Mouse (Mus musculus): Measurements from ENCODE around the gene Rnf183. TPM values are rescaled to one million over a fixed set of nuclear protein-coding genes. Genes with fewer than 3 reads are reported as not detected.

Gene Rnf183
- total RNA-seq, 2 experiments from 2014 or later, result not detected

DNA sequence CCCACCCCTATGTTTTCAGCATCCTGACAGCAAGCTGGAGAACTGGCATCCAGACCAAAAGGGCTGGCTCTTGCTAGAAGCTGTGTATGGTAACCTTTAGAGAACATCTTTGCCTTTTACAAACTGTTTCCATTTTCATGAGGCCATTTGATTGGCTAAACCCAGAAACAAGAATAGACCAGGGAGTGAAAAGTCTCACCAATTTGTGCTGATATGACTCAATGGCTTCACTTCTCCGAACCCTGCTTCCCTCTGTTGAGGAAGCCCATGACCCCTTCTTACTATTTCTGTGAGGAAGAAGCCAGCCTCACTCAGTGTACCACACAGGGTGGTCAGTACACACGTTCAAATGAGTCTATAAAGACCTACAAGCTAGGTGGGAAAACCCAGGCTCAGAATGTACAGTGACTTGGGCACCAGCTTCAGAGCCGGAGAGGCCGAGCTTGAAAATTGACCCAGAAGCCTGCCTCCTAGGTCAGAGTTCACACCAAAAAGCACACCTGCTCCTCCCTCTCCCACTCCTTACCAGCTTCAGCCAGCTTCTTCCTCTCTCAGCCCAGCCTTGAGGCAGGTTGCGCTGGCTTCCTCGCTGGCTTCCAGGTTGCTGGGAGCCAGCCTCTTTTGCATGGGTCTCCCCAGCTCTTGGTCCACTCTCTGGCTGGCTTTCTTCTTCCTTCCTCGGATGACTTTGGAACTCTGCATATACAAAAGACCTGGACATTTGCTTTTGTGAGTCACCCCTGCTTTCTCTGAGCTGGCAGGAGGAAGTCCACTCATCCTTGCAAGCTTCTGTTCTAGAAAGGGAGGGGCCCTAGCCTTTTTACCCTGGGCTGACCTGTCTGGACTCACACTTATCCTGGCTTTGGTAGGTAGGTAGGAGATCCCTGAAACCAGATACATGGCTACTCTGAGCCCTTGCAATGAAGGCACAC lies 847 bp downstream of the Rnf183 start:
- no peak for DNase-seq (ENCODE audit: low spot score)
- intact Hi-C loops (cut with DNase I), result no loop called here

DNA sequence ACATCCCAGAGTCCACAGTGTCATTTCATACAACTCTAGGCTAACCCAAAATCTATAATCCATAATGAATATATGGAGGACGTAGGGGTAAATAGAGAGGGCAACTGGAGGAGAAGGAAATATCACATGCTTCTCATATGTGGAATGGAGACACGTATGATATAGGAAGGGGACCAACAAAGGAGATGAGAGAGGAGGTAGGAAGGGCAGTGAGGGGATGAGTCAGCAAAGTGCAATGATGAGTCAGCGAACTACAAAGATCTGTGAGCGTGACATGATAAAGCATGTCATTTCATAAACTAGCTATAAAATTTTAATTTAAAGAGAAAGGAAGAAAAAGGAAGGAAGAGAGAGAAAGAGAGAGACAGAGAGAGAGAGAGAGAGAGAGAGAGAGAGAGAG lies 3.5 kb downstream of the Rnf183 start:
- intact Hi-C loops (cut with DNase I), result no loop called here
- no peak for DNase-seq (ENCODE audit: low spot score)

- intact Hi-C loops (cut with DNase I), result no loop called here
- DNase-seq (ENCODE audit: low spot score), result no peak
These were observed 4.4 kb downstream of the Rnf183 start for GRCm38 (mm10) chr4:62430678-62431077.

GRCm38 (mm10) chr4:62429616-62430015 lies 5.4 kb downstream of the Rnf183 start:
- intact Hi-C loops (cut with DNase I), result loop anchor here (5.0 kb wide), 1 partner anchor 88 kb away; the partner anchor contains the start of gene Alad
- no peak for DNase-seq (ENCODE audit: low spot score)

DNA sequence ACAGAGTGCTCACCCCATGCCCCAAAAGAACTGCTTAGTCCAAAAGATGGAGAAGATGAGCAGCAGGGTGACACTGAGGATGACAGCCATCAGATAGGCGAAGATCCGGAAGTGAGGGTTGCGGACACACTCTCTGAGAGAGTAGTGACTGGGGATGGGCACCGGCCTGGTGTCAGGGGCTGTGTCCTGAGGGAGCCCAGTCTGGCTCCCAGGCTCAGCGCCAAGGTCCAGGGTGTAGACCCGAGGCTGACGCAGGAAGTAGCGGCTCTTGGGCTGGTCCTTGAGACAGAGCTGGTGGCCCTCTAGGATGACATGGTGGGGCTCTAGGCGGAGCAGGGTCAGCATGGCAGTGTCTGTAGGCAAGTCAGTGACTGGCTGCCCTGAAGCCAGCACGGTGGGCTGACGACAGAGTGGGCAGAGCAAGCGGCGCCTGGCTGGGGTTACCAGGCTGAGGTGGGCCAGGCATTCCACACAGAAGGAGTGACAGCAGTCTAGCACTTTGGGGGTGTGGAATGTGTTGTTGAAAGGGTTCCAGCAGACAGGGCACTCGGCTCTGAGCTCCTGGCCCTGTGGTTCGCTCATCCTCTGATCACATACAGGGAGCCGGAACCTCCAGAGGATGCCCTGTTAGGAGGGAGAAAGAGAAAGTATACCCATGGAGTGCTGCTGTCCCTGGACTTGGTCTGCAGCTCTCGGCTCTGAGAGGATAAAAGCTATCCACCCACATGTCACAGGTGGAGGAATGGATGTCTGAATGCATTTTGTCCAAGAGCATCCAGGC lies 6.9 kb downstream of the Rnf183 start:
- intact Hi-C loops (cut with DNase I), result loop anchor here (5.0 kb wide), 1 partner anchor 89 kb away; the partner anchor contains the start of gene Alad
- no peak for DNase-seq (ENCODE audit: low spot score)

- DNase-seq (ENCODE audit: low spot score), result no peak
- intact Hi-C loops (cut with DNase I), result loop anchor here (5.0 kb wide), 1 partner anchor 91 kb away; the partner anchor contains the start of gene Alad
These were observed 9.2 kb downstream of the Rnf183 start for GRCm38 (mm10) chr4:62425891-62426290.

DNA sequence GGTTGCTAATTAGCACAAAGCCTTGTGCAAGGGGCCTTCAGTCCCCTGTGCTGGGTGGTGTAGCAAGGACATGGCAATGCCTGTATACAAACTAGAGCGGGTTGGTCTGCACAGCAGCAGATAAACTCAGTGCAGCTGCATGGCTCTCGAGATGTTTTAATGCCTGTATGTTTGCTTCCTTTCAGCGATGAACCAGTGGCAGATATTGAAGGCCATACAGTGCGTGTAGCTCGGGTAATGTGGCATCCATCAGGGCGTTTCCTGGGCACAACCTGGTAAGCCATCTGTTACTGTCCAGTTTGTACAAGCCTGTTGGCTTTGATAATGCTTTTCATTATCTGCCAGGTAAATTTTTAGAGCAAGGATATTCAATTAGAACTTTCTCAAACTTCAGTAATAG lies 16.0 kb downstream of the Rnf183 start:
- DNase-seq (ENCODE audit: low spot score), result no peak
- intact Hi-C loops (cut with DNase I), result no loop called here

- no peak for DNase-seq (ENCODE audit: low spot score)
These were observed 16.6 kb downstream of the Rnf183 start for GRCm38 (mm10) chr4:62418448-62418847.

GRCm38 (mm10) chr4:62411606-62412005 lies 23.4 kb downstream of the Rnf183 start:
- DNase-seq (ENCODE audit: low spot score), result no peak
- intact Hi-C loops (cut with DNase I), result no loop called here

More at GRCm38 (mm10) chr4:62418448-62418847, 16.6 kb downstream of the Rnf183 start:
- intact Hi-C loops (cut with DNase I), result no loop called here

GRCm38 (mm10) chr4:62410325-62410724 lies 24.7 kb downstream of the Rnf183 start:
- intact Hi-C loops (cut with DNase I), result no loop called here
- no peak for DNase-seq (ENCODE audit: low spot score)

GRCm38 (mm10) chr4:62409615-62410014 lies 25.4 kb downstream of the Rnf183 start:
- intact Hi-C loops (cut with DNase I), result loop anchor here (2.0 to 10.0 kb wide), 4 partner anchors 49 to 122 kb away; partner anchors contain the start of genes Alad, Fkbp15 and Slc31a1
- DNase-seq (ENCODE audit: low spot score), result no peak

DNA sequence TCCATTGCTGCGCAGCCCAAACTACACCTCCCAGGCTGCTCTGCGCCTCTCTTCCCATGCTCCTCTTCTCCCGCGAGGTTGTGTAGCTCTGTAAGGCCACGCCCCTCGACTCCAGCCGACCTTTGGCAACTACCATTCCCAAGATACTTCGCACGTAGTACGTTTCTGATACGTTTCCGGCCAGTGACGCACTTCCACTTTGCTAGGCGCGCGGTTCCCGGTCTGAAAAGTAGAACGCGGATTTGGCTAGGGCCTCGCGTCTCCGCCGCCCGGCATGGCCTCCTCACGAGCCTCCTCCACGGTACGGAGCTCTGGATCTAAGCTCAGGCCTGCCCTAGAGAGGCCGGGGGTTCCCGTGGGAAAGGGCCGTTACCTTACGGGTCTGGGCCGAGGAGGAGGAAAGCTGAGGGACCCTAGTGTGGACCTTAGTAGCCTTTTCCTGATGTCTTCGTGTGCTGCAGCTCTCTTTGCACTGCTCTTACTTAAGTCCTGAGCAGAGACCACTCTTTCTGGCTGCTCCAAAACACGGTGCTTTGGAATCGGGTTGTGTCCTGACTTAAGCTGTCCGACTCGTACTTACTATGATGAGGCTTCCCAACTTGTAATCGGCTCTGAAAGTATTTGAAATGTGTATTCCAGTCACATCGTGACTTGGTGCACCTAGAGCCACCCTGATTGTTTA lies 26.3 kb downstream of the Rnf183 start, which contains the start of the genes Cdc26 and Prpf4:
Gene Cdc26 (minus strand): TSS at position 42 of the 682 bp plus-strand sequence.
Gene Prpf4 (plus strand): TSS at position 197 of the 682 bp plus-strand sequence.
- intact Hi-C loops (cut with DNase I), result loop anchor here (2.0 to 10.0 kb wide), 4 partner anchors 48 to 121 kb away; partner anchors contain the start of genes Alad, Fkbp15 and Slc31a1
- DNase-seq (ENCODE audit: low spot score), result peak; percentile 97

- peak; percentile 9 for DNase-seq (ENCODE audit: low spot score)
- intact Hi-C loops (cut with DNase I), result loop anchor here (2.0 to 10.0 kb wide), 4 partner anchors 47 to 121 kb away; partner anchors contain the start of genes Alad, Fkbp15 and Slc31a1
These were observed 27.1 kb downstream of the Rnf183 start for GRCm38 (mm10) chr4:62407730-62408582.

- intact Hi-C loops (cut with DNase I), result loop anchor here (5.0 to 10.0 kb wide), 3 partner anchors 61 to 119 kb away; partner anchors contain the start of gene Alad
- DNase-seq (ENCODE audit: low spot score), result no peak
These were observed 28.9 kb downstream of the Rnf183 start for GRCm38 (mm10) chr4:62406133-62406532.

DNA sequence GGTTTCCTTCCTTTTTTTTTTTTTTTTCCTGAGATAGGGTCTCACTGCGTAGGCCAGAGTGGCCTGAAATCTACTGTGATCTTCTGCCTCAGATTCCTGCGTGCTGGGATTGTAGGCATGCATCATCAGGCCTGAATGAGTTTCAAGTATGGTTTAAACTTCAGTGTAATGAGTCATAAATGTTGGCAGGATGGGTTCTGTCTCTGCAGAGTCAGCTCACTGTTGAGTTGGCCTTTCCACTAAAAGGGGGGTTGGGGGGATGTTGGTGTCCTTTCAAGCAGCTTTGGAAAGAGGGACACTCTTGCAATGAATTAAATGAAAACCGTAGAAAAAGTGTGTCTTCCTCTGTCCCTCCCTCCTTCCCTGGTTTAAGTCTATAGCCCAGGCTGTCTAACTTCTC lies 36.1 kb downstream of the Rnf183 start:
- intact Hi-C loops (cut with DNase I), result no loop called here
- DNase-seq (ENCODE audit: low spot score), result no peak

DNA sequence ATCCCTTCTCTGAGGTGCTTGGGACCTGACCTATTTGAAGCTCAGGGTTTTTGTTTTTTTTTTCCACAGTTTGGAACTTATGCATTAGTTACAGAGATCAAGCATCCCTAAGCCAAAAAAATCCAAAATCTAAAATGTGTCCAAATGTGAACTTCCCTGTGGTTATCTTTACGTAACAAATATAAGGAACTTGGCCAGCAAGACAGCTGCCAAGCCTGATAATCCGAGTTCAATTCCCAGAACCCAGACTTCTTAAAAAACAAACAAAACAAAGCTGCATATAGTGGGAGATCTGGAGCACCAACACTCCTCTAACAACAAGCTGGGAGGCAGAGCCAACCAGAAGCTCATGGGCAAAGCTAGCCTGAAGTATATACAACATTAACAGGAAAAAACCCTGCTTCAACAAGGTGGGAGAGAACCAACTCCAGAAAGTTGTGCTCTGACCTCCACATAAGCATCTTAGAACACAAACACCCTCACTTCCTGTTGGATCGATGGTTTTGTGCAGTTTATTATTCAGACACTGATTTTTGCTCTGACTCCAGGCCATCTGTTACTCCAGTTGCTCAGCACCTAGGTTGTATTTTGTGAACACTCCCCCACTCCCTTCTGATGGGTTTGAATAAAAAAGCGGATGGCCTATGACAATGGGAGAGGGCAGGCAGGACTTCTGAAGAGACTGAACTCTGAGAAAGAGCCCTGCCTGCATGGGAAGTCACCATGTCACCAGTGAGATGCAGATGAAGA lies 37.3 kb downstream of the Rnf183 start:
- intact Hi-C loops (cut with DNase I), result no loop called here
- no peak for DNase-seq (ENCODE audit: low spot score)

GRCm38 (mm10) chr4:62395806-62396205 lies 39.2 kb downstream of the Rnf183 start:
- no peak for DNase-seq (ENCODE audit: low spot score)
- intact Hi-C loops (cut with DNase I), result no loop called here

DNA sequence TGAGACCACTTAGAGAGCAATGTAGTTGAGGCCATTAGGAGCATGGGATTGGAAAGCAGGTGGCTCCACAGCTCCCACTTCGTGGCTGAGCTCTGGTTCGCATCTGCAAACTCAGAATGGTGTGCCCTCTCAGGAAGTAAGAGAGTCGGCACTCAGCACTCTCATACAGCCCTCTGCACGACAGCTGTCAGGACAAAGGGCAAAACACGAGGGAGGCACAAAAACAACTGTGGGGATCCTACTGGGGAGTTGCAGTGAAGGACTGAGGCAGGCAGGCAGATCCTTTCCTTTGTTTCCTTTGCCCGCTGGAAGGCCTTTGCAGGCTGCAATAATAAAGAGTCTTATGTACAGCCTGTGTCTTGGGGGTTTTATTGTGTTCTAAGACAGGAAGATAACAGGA lies 41.6 kb downstream of the Rnf183 start:
- intact Hi-C loops (cut with DNase I), result no loop called here
- DNase-seq (ENCODE audit: low spot score), result no peak
